Mouse (Mus musculus) left cerebral cortex, postnatal 36 days (tissue): ENCODE measurements around the gene Krtap19-3. TPM values are rescaled to one million over a fixed set of nuclear protein-coding genes. Genes with fewer than 3 reads are reported as not detected.

ENCODE experiments used
- DNase-seq, 2 experiments: peaks; one replicate each; pipeline ENCODE4 v3.0.0; 2021 to 2022; ENCODE audit warnings: low spot score in 2 of 2, mixed read lengths in 1 of 2
- intact Hi-C: fragments of 180-260 bp; cut with DNase I; formaldehyde crosslinking; loops from one replicate; pipeline ENCODE4 v1.15.1; 2025
- total RNA-seq, 2 experiments: library from RNA; stranded (reverse); gene quantifications; 2 replicates each; pipeline ENCODE4 v1.2.3; 2021

The Krtap19-3 gene
- not detected for total RNA-seq

GRCm38 (mm10) chr16:88877938-88878337 is at the start of gene Krtap19-3:
TSS of gene Krtap19-3 (minus strand) at chr16:88878038.
- no peak for DNase-seq
- intact Hi-C loops, result no loop called here

- intact Hi-C loops, result no loop called here
- DNase-seq, result no peak
These were observed 18.5 kb upstream of the Krtap19-3 start, which contains the start of gene Krtap19-5 for GRCm38 (mm10) chr16:88896357-88896756. TSS of gene Krtap19-5 (minus strand) at chr16:88896457.

- intact Hi-C loops, result no loop called here
- DNase-seq, result no peak
These were observed 9.0 kb upstream of the Krtap19-3 start for GRCm38 (mm10) chr16:88886870-88887269.

GRCm38 (mm10) chr16:88884989-88885388 is 7.2 kb upstream of the Krtap19-3 start, which contains the start of gene Krtap19-4:
TSS of gene Krtap19-4 (minus strand) at chr16:88885089.
- no peak for DNase-seq
- intact Hi-C loops, result no loop called here

DNA sequence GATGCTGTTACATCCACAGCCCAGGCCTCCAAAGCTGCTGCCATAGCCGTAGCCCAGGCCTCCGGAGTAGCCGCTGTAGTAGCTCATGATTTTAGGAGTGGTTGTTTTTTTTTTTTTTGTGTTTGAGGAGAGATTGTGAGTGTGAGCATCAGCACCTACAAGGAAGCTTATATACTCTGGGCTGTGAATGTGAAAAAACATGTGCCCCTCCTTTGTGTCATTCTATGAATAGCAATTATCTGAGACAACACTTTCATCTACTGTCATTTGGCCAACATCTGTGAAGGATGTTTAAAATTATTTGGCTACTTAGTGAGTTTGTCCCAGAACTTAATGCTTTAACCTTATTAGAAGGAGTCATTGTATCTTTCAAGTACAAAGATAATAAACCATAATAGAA is 3.7 kb downstream of the Krtap19-3 start, which contains the start of gene Krtap19-2:
Gene Krtap19-2, minus strand, starts transcription at position 101 of the 400 bp plus-strand sequence.
- no peak for DNase-seq
- intact Hi-C loops, result no loop called here

DNA sequence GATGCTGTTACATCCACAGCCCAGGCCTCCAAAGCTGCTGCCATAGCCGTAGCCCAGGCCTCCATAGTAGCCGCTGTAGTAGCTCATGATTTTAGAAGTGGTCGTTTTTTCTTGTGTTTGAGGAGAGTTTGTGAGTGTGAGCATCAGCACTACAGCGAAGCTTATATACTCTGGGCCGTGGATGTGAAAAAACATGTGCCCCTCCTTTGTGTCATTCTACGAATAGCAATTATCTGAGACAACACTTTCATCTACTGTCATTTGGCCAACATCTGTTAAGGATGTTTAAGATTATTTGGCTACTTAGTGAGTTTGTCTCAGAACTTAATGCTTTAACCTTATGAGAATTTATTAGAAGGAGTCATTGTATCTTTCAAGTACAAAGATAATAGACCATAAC is 8.5 kb downstream of the Krtap19-3 start, which contains the start of gene Krtap19-1:
Gene Krtap19-1, minus strand, starts transcription at position 101 of the 400 bp plus-strand sequence.
- DNase-seq, result no peak
- intact Hi-C loops, result no loop called here

DNA sequence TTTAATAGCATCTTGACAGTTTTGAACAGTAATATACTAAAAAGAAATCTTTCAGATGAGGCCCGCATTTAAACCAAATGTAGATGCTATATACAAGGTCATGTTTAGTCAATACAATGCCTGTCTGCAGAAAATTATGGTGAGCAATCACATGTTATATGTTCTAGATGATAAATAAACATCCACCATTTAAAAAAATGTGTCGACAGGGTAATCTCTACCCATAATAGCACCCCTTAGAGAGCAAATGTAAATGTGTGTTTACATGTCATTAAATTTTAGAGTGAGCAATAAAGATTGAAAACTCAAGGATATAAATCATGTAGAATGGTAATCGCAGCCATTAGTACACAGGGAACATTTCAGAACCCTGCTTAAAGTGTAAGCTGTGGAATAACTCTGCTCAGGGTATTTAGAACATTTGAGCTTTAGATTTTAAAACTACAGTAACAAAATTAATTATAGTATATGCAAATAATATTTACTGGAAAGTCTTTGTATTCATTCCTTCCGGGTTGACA is 12.9 kb downstream of the Krtap19-3 start:
- no peak for DNase-seq
- intact Hi-C loops, result no loop called here

GRCm38 (mm10) chr16:88851450-88851849 is 26.4 kb downstream of the Krtap19-3 start:
- no peak for DNase-seq
- intact Hi-C loops, result no loop called here

DNA sequence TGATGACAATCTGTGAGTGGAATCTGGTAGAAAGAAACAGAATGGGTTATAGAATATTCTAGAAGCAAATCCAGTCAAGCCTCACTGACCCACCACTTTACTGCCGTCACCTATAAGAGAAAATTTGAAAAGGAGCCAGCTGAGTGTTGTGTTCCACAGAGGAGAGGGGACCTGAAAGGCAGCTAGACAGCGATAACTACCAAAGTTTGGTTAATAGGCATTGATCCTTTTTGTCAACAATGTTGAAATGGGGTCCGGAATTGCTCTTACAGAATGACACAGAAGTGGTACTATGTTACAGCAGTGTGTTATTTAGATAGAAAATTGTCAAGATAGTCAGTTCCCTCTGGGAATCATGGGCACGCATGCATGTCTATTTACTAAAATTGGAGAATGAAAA is 29.3 kb downstream of the Krtap19-3 start:
- intact Hi-C loops, result no loop called here
- DNase-seq, result no peak

- intact Hi-C loops, result no loop called here
- DNase-seq, result no peak
These were observed 30.5 kb downstream of the Krtap19-3 start for GRCm38 (mm10) chr16:88847363-88847762.

Other genes starting within 250 kb of the Krtap19-3 start
- gene Krtap26-1, start 230.2 kb downstream of the Krtap19-3 start, total RNA-seq, result not detected
- not detected for gene Krtap27-1, start 206.4 kb downstream of the Krtap19-3 start, total RNA-seq
- gene 2310061N02Rik, start 170.1 kb downstream of the Krtap19-3 start, total RNA-seq, result not detected
- gene Krtap13-1, start 149.2 kb downstream of the Krtap19-3 start, total RNA-seq, result not detected
- gene Krtap13, start 126.4 kb downstream of the Krtap19-3 start, total RNA-seq, result not detected
- gene 2310034C09Rik, start 119.2 kb downstream of the Krtap19-3 start, total RNA-seq, result not detected
- gene 2310057N15Rik, start 103.8 kb downstream of the Krtap19-3 start, total RNA-seq, result not detected
- gene Gm5965, start 100.1 kb downstream of the Krtap19-3 start, total RNA-seq, result not detected
- not detected for gene Gm20741, start 65.8 kb downstream of the Krtap19-3 start, total RNA-seq
- not detected for gene Krtap15, start 57.8 kb downstream of the Krtap19-3 start, total RNA-seq
- not detected for gene Krtap14, start 51.9 kb downstream of the Krtap19-3 start, total RNA-seq
- not detected for gene Krtap19-1, start 8.6 kb downstream of the Krtap19-3 start, total RNA-seq
- not detected for gene Krtap19-2, start 3.8 kb downstream of the Krtap19-3 start, total RNA-seq
- not detected for gene Krtap19-4, start 7.1 kb upstream of the Krtap19-3 start, total RNA-seq
- not detected for gene Krtap19-5, start 18.4 kb upstream of the Krtap19-3 start, total RNA-seq
- not detected for gene Krtap19-9b, start 54.2 kb upstream of the Krtap19-3 start, total RNA-seq
- not detected for gene Krtap16-3, start 84.8 kb upstream of the Krtap19-3 start, total RNA-seq
- not detected for gene Krtap22-2, start 132.7 kb upstream of the Krtap19-3 start, total RNA-seq
- not detected for gene Gm10229, start 137.2 kb upstream of the Krtap19-3 start, total RNA-seq
- not detected for gene Krtap6-1, start 153.7 kb upstream of the Krtap19-3 start, total RNA-seq
- gene Gm10228, start 163.4 kb upstream of the Krtap19-3 start, total RNA-seq, result not detected
- gene Krtap6-5, start 169.8 kb upstream of the Krtap19-3 start, total RNA-seq, result not detected
- gene 1110025L11Rik, start 186.0 kb upstream of the Krtap19-3 start, total RNA-seq, result not detected
- not detected for gene Krtap6-3, start 206.0 kb upstream of the Krtap19-3 start, total RNA-seq